Mouse (Mus musculus): ENCODE measurements around the gene Krt82. TPM values are rescaled to one million over a fixed set of nuclear protein-coding genes. Genes with fewer than 3 reads are reported as not detected.
"Not testable (repeated sequence)": the region's sequence is repeated elsewhere in the genome, so short reads cannot be mapped to it uniquely, and the experiment has no call there.

Gene Krt82
- polyA plus RNA-seq, 1 experiment from 2014 or later: not detected

DNA sequence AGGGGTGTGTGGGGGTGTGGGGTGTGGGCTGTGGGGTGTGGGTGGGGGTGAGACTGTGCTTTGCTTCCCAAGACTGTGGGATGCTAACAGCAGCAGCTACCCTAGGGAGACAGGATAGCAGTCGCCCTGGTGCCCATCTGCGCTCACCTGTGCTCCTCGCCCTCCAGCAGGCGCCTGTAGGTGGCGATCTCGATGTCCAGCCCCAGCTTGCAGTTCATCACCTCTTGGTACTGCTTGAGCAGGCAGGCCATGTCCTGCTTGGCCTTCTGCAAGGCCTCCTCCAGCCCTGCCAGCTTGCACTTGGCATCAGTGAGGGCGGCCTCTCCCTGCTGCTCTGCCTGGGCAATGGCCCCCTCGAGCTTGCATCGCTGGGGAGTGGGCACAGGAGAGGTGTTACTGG, 7.9 kb downstream of the Krt82 start:
- 0 out of 2 replicates have a peak, but pooled peaks have one; percentile 16 for TF ChIP-seq CTCF (IDR thresholded peaks at IDR 0.05; ENCODE audit: low read depth)
- DNase-seq (no peak), ATAC-seq (ENCODE audit: insufficient read depth) (no peak)
- Histone ChIP-seq H3K9ac (no peak overlapping the region), H3K9me3 (ENCODE audit: low read depth, low read length) (no peaks in the 10 kb centered on the region), H3K27ac (ENCODE audit: low read depth) (no peak overlapping the region), H3K4me1 (ENCODE audit: insufficient read depth) (no peaks in the 10 kb centered on the region), H3K4me2 (no peak overlapping the region), H3K36me3 (ENCODE audit: insufficient read depth) (no peaks in the 10 kb centered on the region), H3K4me3 (ENCODE audit: low read depth, low read length) (no peak overlapping the region), H3K27me3 (ENCODE audit: insufficient read depth, low read length) (no peaks in the 10 kb centered on the region)
- 57% methylated on average over 9 of the region's 9 CpGs for WGBS

DNA sequence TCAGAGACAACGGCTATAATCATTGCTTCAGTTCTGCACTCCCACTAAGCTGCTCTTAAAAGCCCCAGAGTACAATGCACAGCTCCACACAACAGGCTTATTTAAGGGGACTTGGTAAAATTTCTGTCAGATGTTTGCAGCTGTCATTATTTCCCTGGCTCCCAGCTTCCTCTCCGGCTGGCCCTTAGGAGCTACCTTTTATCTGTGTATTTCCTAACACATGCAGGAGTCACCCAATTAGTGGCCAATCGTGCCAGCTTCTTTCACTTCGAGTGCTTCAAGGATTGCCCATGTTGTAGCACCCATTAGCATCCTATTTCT, 11.9 kb downstream of the Krt82 start:
- Histone ChIP-seq H3K36me3 (ENCODE audit: insufficient read depth) (no peaks in the 10 kb centered on the region), H3K27ac (ENCODE audit: low read depth) (no peak overlapping the region), H3K9ac (no peak overlapping the region), H3K4me2 (no peak overlapping the region), H3K27me3 (ENCODE audit: insufficient read depth, low read length) (no peaks in the 10 kb centered on the region), H3K9me3 (ENCODE audit: low read depth, low read length) (no peaks in the 10 kb centered on the region), H3K4me1 (ENCODE audit: insufficient read depth) (no peaks in the 10 kb centered on the region), H3K4me3 (ENCODE audit: low read depth, low read length) (no peak overlapping the region)
- no peak for TF ChIP-seq CTCF (IDR thresholded peaks at IDR 0.05; ENCODE audit: low read depth)
- DNase-seq (peak; percentile 50), ATAC-seq (ENCODE audit: insufficient read depth) (no peak)
- WGBS: 37% methylated on average over 4 of the region's 4 CpGs

GRCm38 (mm10) chr15:101537864-101538579, 12.4 kb downstream of the Krt82 start:
- H3K27me3 ChIP-seq (ENCODE audit: insufficient read depth, low read length): no peaks in the 10 kb centered on the region
- no peaks in the 10 kb centered on the region for H3K36me3 ChIP-seq (ENCODE audit: insufficient read depth)
- no peaks in the 10 kb centered on the region for H3K9me3 ChIP-seq (ENCODE audit: low read depth, low read length)
- no peak for ATAC-seq (ENCODE audit: insufficient read depth)
- no peak for DNase-seq
- H3K27ac ChIP-seq (ENCODE audit: low read depth): no peak overlapping the region
- no peaks in the 10 kb centered on the region for H3K4me1 ChIP-seq (ENCODE audit: insufficient read depth)
- no peak overlapping the region for H3K4me3 ChIP-seq (ENCODE audit: low read depth, low read length)
- H3K9ac ChIP-seq: no peak overlapping the region
- no peak overlapping the region for H3K4me2 ChIP-seq
- WGBS: 29% methylated on average over 7 of the region's 7 CpGs
- peak; percentile 26; the same call in 1 of the 2 replicates for TF ChIP-seq CTCF (IDR thresholded peaks at IDR 0.05; ENCODE audit: low read depth)

- Histone ChIP-seq H3K9ac (no peak overlapping the region), H3K4me3 (ENCODE audit: low read depth, low read length) (no peak overlapping the region), H3K9me3 (ENCODE audit: low read depth, low read length) (no peaks in the 10 kb centered on the region), H3K27ac (ENCODE audit: low read depth) (no peak overlapping the region), H3K36me3 (ENCODE audit: insufficient read depth) (no peaks in the 10 kb centered on the region), H3K4me2 (no peak overlapping the region), H3K4me1 (ENCODE audit: insufficient read depth) (no peaks in the 10 kb centered on the region), H3K27me3 (ENCODE audit: insufficient read depth, low read length) (no peaks in the 10 kb centered on the region)
- WGBS: 45% methylated on average over 9 of the region's 9 CpGs
- DNase-seq: no peak
- ATAC-seq (ENCODE audit: insufficient read depth): no peak; the same call in 1 of the 2 replicates
- no peak for TF ChIP-seq CTCF (IDR thresholded peaks at IDR 0.05; ENCODE audit: low read depth)
These were observed 14.2 kb downstream of the Krt82 start for GRCm38 (mm10) chr15:101536054-101536850.

DNA sequence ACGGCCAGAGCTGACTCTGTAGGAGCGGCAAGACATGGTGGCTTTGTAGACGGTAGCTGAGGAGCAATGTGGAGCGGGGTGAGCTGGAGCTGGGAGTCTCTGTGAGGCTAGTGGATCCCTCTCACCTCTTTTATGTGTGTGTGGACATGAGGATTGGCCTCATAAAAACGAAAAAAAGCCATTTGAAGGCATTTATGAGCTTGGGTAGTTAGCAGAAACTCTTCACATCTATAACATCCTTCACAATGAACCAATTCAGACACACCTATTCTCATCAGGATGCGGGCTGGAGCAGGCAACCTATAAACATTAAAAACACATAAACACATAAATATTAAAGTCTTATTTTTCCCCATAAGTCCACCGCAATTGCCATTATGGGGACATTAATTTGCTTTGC, 17.7 kb downstream of the Krt82 start, which contains the start of gene Krt84:
Krt84 (minus strand) TSS at position 101 of the 400 bp plus-strand sequence.
- no peaks in the 10 kb centered on the region for H3K9me3 ChIP-seq (ENCODE audit: low read depth, low read length)
- DNase-seq (no peak), ATAC-seq (ENCODE audit: insufficient read depth) (no peak)
- 83% methylated on average over 7 of the region's 7 CpGs for WGBS
- no peaks in the 10 kb centered on the region for H3K36me3 ChIP-seq (ENCODE audit: insufficient read depth)
- H3K4me1 ChIP-seq (ENCODE audit: insufficient read depth): no peaks in the 10 kb centered on the region
- no peaks in the 10 kb centered on the region for H3K27me3 ChIP-seq (ENCODE audit: insufficient read depth, low read length)
- H3K9ac ChIP-seq: no peak within 1 kb of the TSS
- H3K27ac ChIP-seq (ENCODE audit: low read depth): no peak within 1 kb of the TSS
- no peak for TF ChIP-seq CTCF (IDR thresholded peaks at IDR 0.05; ENCODE audit: low read depth)
- no peak within 1 kb of the TSS for H3K4me2 ChIP-seq
- no peak within 1 kb of the TSS for H3K4me3 ChIP-seq (ENCODE audit: low read depth, low read length)

DNA sequence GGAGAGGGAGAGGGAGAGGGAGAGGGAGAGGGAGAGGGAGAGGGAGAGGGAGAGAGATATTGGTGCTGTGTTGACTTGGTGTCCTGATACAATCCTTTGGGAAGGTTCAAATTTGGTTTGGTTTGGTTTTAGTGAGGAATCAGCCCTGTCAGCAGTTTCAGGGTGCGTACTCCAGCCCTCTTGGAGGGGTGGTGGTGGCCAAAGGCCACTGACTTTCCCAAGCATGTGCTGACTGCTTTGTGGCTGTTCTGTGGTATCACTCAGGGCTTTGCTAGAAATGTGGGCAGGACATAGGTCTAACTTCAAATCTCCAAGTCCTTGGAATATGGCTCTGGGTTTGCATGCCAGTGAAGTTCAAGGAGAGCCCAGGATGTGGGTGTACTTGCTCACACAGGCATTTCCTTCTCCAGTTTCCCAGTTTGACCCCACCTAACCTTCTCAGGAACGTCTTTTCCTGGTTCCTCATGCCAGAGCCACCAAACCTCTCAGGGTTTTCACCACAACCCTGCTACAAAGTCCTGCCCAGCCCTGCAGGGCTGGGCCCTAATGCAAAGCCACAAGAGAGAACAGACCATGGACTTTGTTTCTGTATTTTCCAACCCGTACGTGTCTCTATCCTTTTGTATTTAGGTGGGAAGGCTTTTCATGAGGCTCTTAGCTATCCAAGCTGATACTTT, 27.8 kb downstream of the Krt82 start:
- Histone ChIP-seq H3K27ac (ENCODE audit: low read depth) (no peak overlapping the region), H3K27me3 (ENCODE audit: insufficient read depth, low read length) (no peaks in the 10 kb centered on the region), H3K9ac (no peak overlapping the region), H3K4me2 (no peak overlapping the region), H3K4me1 (ENCODE audit: insufficient read depth) (no peaks in the 10 kb centered on the region), H3K36me3 (ENCODE audit: insufficient read depth) (no peaks in the 10 kb centered on the region), H3K4me3 (ENCODE audit: low read depth, low read length) (no peak overlapping the region), H3K9me3 (ENCODE audit: low read depth, low read length) (no peaks in the 10 kb centered on the region)
- no peak for TF ChIP-seq CTCF (IDR thresholded peaks at IDR 0.05; ENCODE audit: low read depth)
- WGBS: 65% methylated on average over 4 of the region's 4 CpGs
- DNase-seq (no peak), ATAC-seq (ENCODE audit: insufficient read depth) (no peak)

DNA sequence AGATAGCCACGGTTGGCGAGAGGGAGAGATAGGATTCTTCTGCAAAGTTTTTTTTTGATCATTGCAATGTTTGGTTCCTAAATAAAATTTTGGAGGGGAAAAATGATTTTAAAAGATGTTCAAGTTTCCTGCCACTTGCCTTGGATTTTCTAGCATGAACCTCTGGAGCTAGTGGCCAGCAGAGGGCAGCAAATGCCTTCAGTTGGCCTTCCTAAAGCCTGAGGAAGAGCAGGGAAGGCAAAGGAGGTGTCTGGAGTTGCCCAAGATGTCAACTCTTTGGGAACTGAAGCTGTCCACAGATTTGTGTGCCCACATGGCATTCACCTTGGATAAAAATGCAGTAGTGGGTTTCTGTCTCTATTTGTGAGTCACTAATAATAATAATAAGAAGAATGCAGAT, 30.7 kb downstream of the Krt82 start:
- no peaks in the 10 kb centered on the region for H3K27me3 ChIP-seq (ENCODE audit: insufficient read depth, low read length)
- H3K4me3 ChIP-seq (ENCODE audit: low read depth, low read length): no peak overlapping the region
- ATAC-seq (ENCODE audit: insufficient read depth): no peak
- H3K36me3 ChIP-seq (ENCODE audit: insufficient read depth): no peaks in the 10 kb centered on the region
- H3K9me3 ChIP-seq (ENCODE audit: low read depth, low read length): no peaks in the 10 kb centered on the region
- WGBS: 12% methylated on average over 2 of the region's 2 CpGs
- no peak overlapping the region for H3K9ac ChIP-seq
- no peak overlapping the region for H3K4me2 ChIP-seq
- DNase-seq: peak; percentile 93
- no peaks in the 10 kb centered on the region for H3K4me1 ChIP-seq (ENCODE audit: insufficient read depth)
- no peak overlapping the region for H3K27ac ChIP-seq (ENCODE audit: low read depth)
- TF ChIP-seq CTCF (IDR thresholded peaks at IDR 0.05; ENCODE audit: low read depth): peak; percentile 91

- H3K27me3 ChIP-seq (ENCODE audit: insufficient read depth, low read length); H3K27ac ChIP-seq (ENCODE audit: low read depth); H3K4me3 ChIP-seq (ENCODE audit: low read depth, low read length); H3K9me3 ChIP-seq (ENCODE audit: low read depth, low read length); H3K36me3 ChIP-seq (ENCODE audit: insufficient read depth); DNase-seq; ATAC-seq (ENCODE audit: insufficient read depth); H3K9ac ChIP-seq; H3K4me2 ChIP-seq; H3K4me1 ChIP-seq (ENCODE audit: insufficient read depth): not testable (repeated sequence)
- WGBS: 77% methylated on average over 2 of the region's 2 CpGs
These were observed 33.3 kb downstream of the Krt82 start, which contains the start of gene Gm49425 for GRCm38 (mm10) chr15:101517161-101517560. Gm49425 (minus strand) TSS chr15:101517261.
